Mouse (Mus musculus): ENCODE data around the gene Rdh16f2. TPM values are rescaled to one million over a fixed set of nuclear protein-coding genes. Genes with fewer than 3 reads are reported as not detected.
"Not testable (repeated sequence)": the region's sequence is repeated elsewhere in the genome, so short reads cannot be mapped to it uniquely, and the experiment has no call there.

Gene Rdh16f2
- polyA plus RNA-seq, 1 experiment from 2014 or later: 0.39 TPM

DNA sequence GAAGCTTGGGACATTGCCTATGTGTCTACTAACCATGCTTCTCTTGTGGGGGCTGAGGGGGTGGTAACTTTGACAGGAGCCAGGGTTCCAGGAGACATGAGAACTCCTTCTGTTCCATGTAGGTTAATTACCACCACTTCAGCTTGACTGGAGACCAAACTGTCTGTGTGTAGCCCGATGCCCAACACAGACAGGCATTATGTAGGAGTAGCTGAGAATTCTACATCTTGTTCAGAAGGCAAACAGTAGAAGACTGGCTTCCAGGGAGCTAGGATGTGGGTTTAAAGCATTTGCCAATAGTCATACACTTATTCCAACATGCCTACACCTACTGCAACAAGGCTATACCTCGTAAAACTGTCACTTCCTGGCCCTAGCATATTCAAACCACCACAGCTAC is 27.7 kb upstream of the Rdh16f2 start:
- Histone ChIP-seq H3K4me3 (ENCODE audit: low read depth, low read length) (no peak overlapping the region), H3K9me3 (ENCODE audit: control insufficient read depth) (no peaks in the 10 kb centered on the region), H3K27me3 (replicated peaks; ENCODE audit: control insufficient read depth, insufficient read depth, low read length) (no peaks in the 10 kb centered on the region), H3K4me2 (replicated peaks; ENCODE audit: low read depth) (no peak overlapping the region), H3K4me1 (replicated peaks; ENCODE audit: control insufficient read depth, insufficient read depth, low read length) (no peaks in the 10 kb centered on the region), H3K27ac (ENCODE audit: low read depth, low read length) (no peak overlapping the region), H3K36me3 (ENCODE audit: control insufficient read depth, insufficient read depth) (no peaks in the 10 kb centered on the region), H3K9ac (ENCODE audit: low read depth, low read length) (no peak overlapping the region)
- TF ChIP-seq CTCF (IDR thresholded peaks at IDR 0.05; ENCODE audit: low read depth): no peak
- 89% methylated on average over 2 of the region's 2 CpGs for WGBS
- no peak for ATAC-seq

- 74% methylated on average over 2 of the region's 2 CpGs for WGBS
- no peak for ATAC-seq
Measured at GRCm38 (mm10) chr10:127840776-127841175, 25.5 kb upstream of the Rdh16f2 start.

DNA sequence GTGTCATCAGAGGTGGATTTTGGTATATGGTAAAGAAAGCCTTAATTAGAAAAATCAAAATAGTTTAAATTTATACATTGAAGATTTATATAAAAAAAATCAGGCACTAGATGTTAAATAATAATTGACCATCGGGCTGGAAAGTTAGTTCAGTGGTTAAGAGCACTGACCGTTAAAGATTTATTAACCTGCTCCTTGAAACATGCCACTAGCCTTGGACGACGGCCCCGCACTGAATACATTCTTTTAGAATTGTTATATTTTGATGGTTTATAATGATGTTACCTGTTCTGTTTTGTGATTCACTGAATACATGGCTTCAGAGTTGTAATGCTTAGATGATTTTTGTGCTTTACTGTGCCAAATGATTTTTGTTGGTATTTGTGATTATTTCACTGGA is 20.3 kb upstream of the Rdh16f2 start:
- H3K4me2 ChIP-seq (replicated peaks; ENCODE audit: low read depth); H3K27me3 ChIP-seq (replicated peaks; ENCODE audit: control insufficient read depth, insufficient read depth, low read length); H3K27ac ChIP-seq (ENCODE audit: low read depth, low read length); H3K4me3 ChIP-seq (ENCODE audit: low read depth, low read length); H3K9ac ChIP-seq (ENCODE audit: low read depth, low read length); H3K9me3 ChIP-seq (ENCODE audit: control insufficient read depth); ATAC-seq; H3K36me3 ChIP-seq (ENCODE audit: control insufficient read depth, insufficient read depth); H3K4me1 ChIP-seq (replicated peaks; ENCODE audit: control insufficient read depth, insufficient read depth, low read length): not testable (repeated sequence)
- WGBS: 89% methylated on average over 5 of the region's 5 CpGs

More at GRCm38 (mm10) chr10:127840776-127841175, 25.5 kb upstream of the Rdh16f2 start:
- Histone ChIP-seq H3K9ac (ENCODE audit: low read depth, low read length) (no peak overlapping the region), H3K4me3 (ENCODE audit: low read depth, low read length) (no peak overlapping the region), H3K9me3 (ENCODE audit: control insufficient read depth) (no peaks in the 10 kb centered on the region), H3K27me3 (replicated peaks; ENCODE audit: control insufficient read depth, insufficient read depth, low read length) (no peaks in the 10 kb centered on the region), H3K36me3 (ENCODE audit: control insufficient read depth, insufficient read depth) (no peaks in the 10 kb centered on the region), H3K4me1 (replicated peaks; ENCODE audit: control insufficient read depth, insufficient read depth, low read length) (no peaks in the 10 kb centered on the region), H3K27ac (ENCODE audit: low read depth, low read length) (no peak overlapping the region), H3K4me2 (replicated peaks; ENCODE audit: low read depth) (no peak overlapping the region)
- no peak for TF ChIP-seq CTCF (IDR thresholded peaks at IDR 0.05; ENCODE audit: low read depth)

- WGBS: 44% methylated on average over 1 of the region's 1 CpGs
- no peaks in the 10 kb centered on the region for H3K9me3 ChIP-seq (ENCODE audit: control insufficient read depth)
- ATAC-seq: no peak
- no peak overlapping the region for H3K4me3 ChIP-seq (ENCODE audit: low read depth, low read length)
- no peaks in the 10 kb centered on the region for H3K27me3 ChIP-seq (replicated peaks; ENCODE audit: control insufficient read depth, insufficient read depth, low read length)
- H3K9ac ChIP-seq (ENCODE audit: low read depth, low read length): no peak overlapping the region
- H3K36me3 ChIP-seq (ENCODE audit: control insufficient read depth, insufficient read depth): no peaks in the 10 kb centered on the region
- no peak for TF ChIP-seq CTCF (IDR thresholded peaks at IDR 0.05; ENCODE audit: low read depth)
- no peak overlapping the region for H3K27ac ChIP-seq (ENCODE audit: low read depth, low read length)
- no peak overlapping the region for H3K4me2 ChIP-seq (replicated peaks; ENCODE audit: low read depth)
- H3K4me1 ChIP-seq (replicated peaks; ENCODE audit: control insufficient read depth, insufficient read depth, low read length): no peaks in the 10 kb centered on the region
Measured at GRCm38 (mm10) chr10:127848089-127848488, 18.2 kb upstream of the Rdh16f2 start.

DNA sequence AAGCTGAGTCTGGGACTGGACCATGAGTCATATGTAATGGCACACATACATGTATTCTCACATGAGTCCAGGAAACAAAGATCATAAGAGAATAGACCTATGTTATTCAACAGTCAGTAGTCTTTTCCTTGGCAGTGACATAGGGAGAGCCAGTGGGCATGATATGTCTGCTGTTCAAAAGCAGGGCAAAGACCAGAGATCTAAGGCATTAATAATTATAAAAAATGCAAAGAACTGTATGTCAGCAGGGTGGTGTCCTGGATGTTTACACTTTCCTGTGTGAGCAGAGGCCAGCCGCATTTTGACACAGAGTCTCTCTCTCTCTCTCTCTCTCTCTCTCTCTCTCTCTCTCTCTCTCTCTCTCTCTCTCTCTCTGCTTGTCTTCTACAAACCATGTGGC is 16.6 kb upstream of the Rdh16f2 start, which contains the start of gene Rdh19:
Gene Rdh19, plus strand, starts transcription at position 301 of the 400 bp plus-strand sequence.
- Histone ChIP-seq H3K9ac (ENCODE audit: low read depth, low read length) (no peak within 1 kb of the TSS), H3K4me3 (ENCODE audit: low read depth, low read length) (no peak within 1 kb of the TSS), H3K27me3 (replicated peaks; ENCODE audit: control insufficient read depth, insufficient read depth, low read length) (no peaks in the 10 kb centered on the region), H3K27ac (ENCODE audit: low read depth, low read length) (no peak within 1 kb of the TSS), H3K4me2 (replicated peaks; ENCODE audit: low read depth) (no peak within 1 kb of the TSS), H3K4me1 (replicated peaks; ENCODE audit: control insufficient read depth, insufficient read depth, low read length) (no peaks in the 10 kb centered on the region), H3K9me3 (ENCODE audit: control insufficient read depth) (no peaks in the 10 kb centered on the region), H3K36me3 (ENCODE audit: control insufficient read depth, insufficient read depth) (no peaks in the 10 kb centered on the region)
- no peak for TF ChIP-seq CTCF (IDR thresholded peaks at IDR 0.05; ENCODE audit: low read depth)
- WGBS: 55% methylated on average over 1 of the region's 1 CpGs
- ATAC-seq: no peak

- no peak for ATAC-seq
- no peaks in the 10 kb centered on the region for H3K36me3 ChIP-seq (ENCODE audit: control insufficient read depth, insufficient read depth)
- H3K9ac ChIP-seq (ENCODE audit: low read depth, low read length): no peak overlapping the region
- H3K4me2 ChIP-seq (replicated peaks; ENCODE audit: low read depth): no peak overlapping the region
- no peaks in the 10 kb centered on the region for H3K4me1 ChIP-seq (replicated peaks; ENCODE audit: control insufficient read depth, insufficient read depth, low read length)
- H3K4me3 ChIP-seq (ENCODE audit: low read depth, low read length): no peak overlapping the region
- H3K27ac ChIP-seq (ENCODE audit: low read depth, low read length): no peak overlapping the region
- H3K9me3 ChIP-seq (ENCODE audit: control insufficient read depth): no peaks in the 10 kb centered on the region
- no peak for TF ChIP-seq CTCF (IDR thresholded peaks at IDR 0.05; ENCODE audit: low read depth)
- no peaks in the 10 kb centered on the region for H3K27me3 ChIP-seq (replicated peaks; ENCODE audit: control insufficient read depth, insufficient read depth, low read length)
Measured at GRCm38 (mm10) chr10:127856376-127856775, 9.9 kb upstream of the Rdh16f2 start.

- no peak overlapping the region for H3K4me2 ChIP-seq (replicated peaks; ENCODE audit: low read depth)
- H3K27ac ChIP-seq (ENCODE audit: low read depth, low read length): no peak overlapping the region
- H3K27me3 ChIP-seq (replicated peaks; ENCODE audit: control insufficient read depth, insufficient read depth, low read length): no peaks in the 10 kb centered on the region
- no peak for TF ChIP-seq CTCF (IDR thresholded peaks at IDR 0.05; ENCODE audit: low read depth)
- no peaks in the 10 kb centered on the region for H3K4me1 ChIP-seq (replicated peaks; ENCODE audit: control insufficient read depth, insufficient read depth, low read length)
- H3K9me3 ChIP-seq (ENCODE audit: control insufficient read depth): no peaks in the 10 kb centered on the region
- no peak overlapping the region for H3K4me3 ChIP-seq (ENCODE audit: low read depth, low read length)
- no peaks in the 10 kb centered on the region for H3K36me3 ChIP-seq (ENCODE audit: control insufficient read depth, insufficient read depth)
- H3K9ac ChIP-seq (ENCODE audit: low read depth, low read length): no peak overlapping the region
- no peak for ATAC-seq
Measured at GRCm38 (mm10) chr10:127864931-127865330, 1.3 kb upstream of the Rdh16f2 start.
